Mouse (Mus musculus): ENCODE data around the gene 9130204L05Rik.

Gene 9130204L05Rik

DNA sequence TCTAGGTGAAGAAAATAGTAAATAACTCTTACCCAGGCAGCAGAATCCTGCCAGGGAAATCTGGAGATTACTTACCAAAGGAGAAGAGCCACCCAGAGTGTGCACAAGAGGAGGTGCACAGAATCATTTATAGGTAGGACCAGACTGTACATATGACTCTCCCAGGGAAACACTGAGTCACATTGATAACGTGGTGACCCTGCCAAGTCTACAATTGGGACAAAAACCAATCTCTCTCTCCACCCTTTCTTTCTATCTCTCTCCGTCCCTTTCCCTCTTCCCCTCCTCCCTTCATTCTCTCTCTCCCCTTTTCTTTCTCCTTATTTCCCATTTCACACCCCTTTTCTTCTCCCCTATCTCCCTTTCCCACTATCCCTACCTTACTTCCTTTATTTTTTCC lies at the start of gene 9130204L05Rik:
TSS of gene 9130204L05Rik (minus strand) at position 101 of the 400 bp plus-strand sequence.
- DNase-seq (ENCODE audit: low read depth): no peak

GRCm38 (mm10) chr3:91108696-91109095 lies 18.1 kb upstream of the 9130204L05Rik start:
- DNase-seq (ENCODE audit: low read depth): no peak

- DNase-seq (ENCODE audit: low read depth): no peak
Observed at GRCm38 (mm10) chr3:91059211-91059610, 31.4 kb downstream of the 9130204L05Rik start.

DNA sequence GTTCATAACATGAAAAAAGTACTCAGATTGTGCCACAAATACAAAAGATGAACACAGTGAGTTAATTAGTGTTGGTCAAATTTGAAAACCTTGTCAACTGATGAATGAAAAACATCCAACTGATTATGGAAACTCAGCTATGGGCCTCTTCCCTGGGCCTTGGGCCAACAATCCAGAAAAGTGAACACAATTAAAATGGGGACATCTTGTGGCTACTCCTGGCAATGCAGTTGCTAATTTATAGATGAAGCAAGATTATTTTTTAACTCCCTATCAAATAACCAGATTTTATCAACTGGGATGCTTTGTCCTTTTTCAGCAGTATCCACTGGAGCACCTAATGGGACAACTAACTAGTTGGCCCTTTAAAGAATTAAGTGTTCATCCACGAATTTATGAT lies 37.9 kb downstream of the 9130204L05Rik start:
- no peak for DNase-seq (ENCODE audit: low read depth)
